Mouse (Mus musculus) heart, postnatal 0 days (tissue): ENCODE data around the gene Inafm2. TPM values are rescaled to one million over a fixed set of nuclear protein-coding genes. Genes with fewer than 3 reads are reported as not detected.

Experiments used
- ATAC-seq: fragments of 200-750 bp; cut with Nextera tagmentation; 2 replicates; pipeline ENCODE4 v1.8.0; 2017; ENCODE audit warnings: low read depth, moderate number of reproducible peaks, moderate library complexity; ENCODE audit not compliant: insufficient read depth
- DNase-seq: peaks from one replicate; pipeline ENCODE4 v3.0.0-alpha.2; 2016; ENCODE audit warnings: low spot score
- H3K27ac ChIP-seq: fragments of 300-500 bp; sonication (generic); 2 replicates; pipeline ENCODE4 v1.5.1; 2014; ENCODE audit warnings: low read depth, mild to moderate bottlenecking
- H3K27me3 ChIP-seq: fragments of 300-500 bp; sonication (generic); 2 replicates; pipeline ENCODE4 v1.6.1; 2014; ENCODE audit warnings: low read length, mixed read lengths; ENCODE audit not compliant: control insufficient read depth, insufficient read depth
- H3K36me3 ChIP-seq: fragments of 300-500 bp; sonication (generic); replicated peaks from 2 replicates; pipeline ENCODE4 v1.6.1; 2014; ENCODE audit warnings: low read length, mixed read lengths; ENCODE audit not compliant: control insufficient read depth, insufficient read depth
- H3K4me1 ChIP-seq: fragments of 300-500 bp; sonication (generic); 2 replicates; pipeline ENCODE4 v1.6.1; 2014; ENCODE audit warnings: antibody characterized with exemption; ENCODE audit not compliant: control insufficient read depth, insufficient read depth
- H3K4me2 ChIP-seq: fragments of 300-500 bp; sonication (generic); 2 replicates; pipeline ENCODE4 v1.6.1; 2014; ENCODE audit warnings: low read depth, mild to moderate bottlenecking, low read length, moderate library complexity
- H3K4me3 ChIP-seq: fragments of 300-500 bp; sonication (generic); 2 replicates; pipeline ENCODE4 v1.5.1; 2014; ENCODE audit warnings: low read depth, low read length
- H3K9ac ChIP-seq: fragments of 300-500 bp; sonication (generic); replicated peaks from 2 replicates; pipeline ENCODE4 v1.6.1; 2014; ENCODE audit warnings: low read depth, low read length, mixed read lengths
- H3K9me3 ChIP-seq: fragments of 300-500 bp; sonication (generic); replicated peaks from 2 replicates; pipeline ENCODE4 v1.6.1; 2016; ENCODE audit warnings: low read length; ENCODE audit not compliant: control insufficient read depth
- CTCF ChIP-seq: IDR thresholded peaks from 2 replicates; pipeline ENCODE4 v1.5.1; 2016; ENCODE audit warnings: antibody characterized with exemption, control low read depth, low read depth
- EP300 ChIP-seq: IDR thresholded peaks from 2 replicates; pipeline ENCODE4 v1.6.1; 2016; ENCODE audit warnings: antibody characterized with exemption, low read depth
- WGBS: fragments of 180-500 bp; shearing (Covaris S2); extraction: QIAGEN DNeasy Blood & Tissue Kit; methylation state at CpG from one replicate; pipeline ENCODE4 v1.1.7; 2014; 5-methylcytosine and 5-hydroxymethylcytosine counted together
- polyA plus RNA-seq: library from polyadenylated mRNA; unstranded; fragments of >200 nt; fragmentation: Nextera tagmentation; extraction: Ambion mirVana; gene quantifications from 2 replicates; pipeline ENCODE4 v1.2.1, GENCODE M21; 2015
- total RNA-seq: library from RNA; depleted of rRNA; stranded (reverse); fragments of >200 nt; gene quantifications from 2 replicates; pipeline ENCODE4 v1.2.3, GENCODE M21; 2014; ENCODE audit warnings: low replicate concordance

Inafm2 gene
- total and polyA plus RNA-seq, 2 experiments from 2014 or later, result 44.2 to 48.4 TPM

- no peak for DNase-seq
- H3K36me3 ChIP-seq, result no peaks in the 10 kb centered on the region
- no peaks in the 10 kb centered on the region for H3K27me3 ChIP-seq
- H3K9me3 ChIP-seq, result 0 out of 2 replicates have a peak, but pooled peaks cover 3% of the 10 kb centered on the region
- TF ChIP-seq EP300, result no peak
- TF ChIP-seq CTCF, result no peak
- peaks cover 31% of the 10 kb centered on the region for H3K4me1 ChIP-seq
- H3K4me2 ChIP-seq, result no peak overlapping the region
- ATAC-seq, result no peak
- H3K4me3 ChIP-seq, result no peak overlapping the region
- no peak overlapping the region for H3K27ac ChIP-seq
- H3K9ac ChIP-seq, result no peak overlapping the region
- WGBS, result 68% methylated on average over 10 of the region's 10 CpGs
Measured at GRCm38 (mm10) chr2:118766041-118767033, 20.8 kb downstream of the Inafm2 start.

GRCm38 (mm10) chr2:118772158-118772874 is 26.8 kb downstream of the Inafm2 start, which contains the start of gene Phgr1:
Gene Phgr1 (plus strand): TSS chr2:118772769.
- no peak within 1 kb of the TSS for H3K4me3 ChIP-seq
- ATAC-seq, result no peak
- 0 out of 2 replicates have a peak, but pooled peaks cover 3% of the 10 kb centered on the region for H3K9me3 ChIP-seq
- 65% methylated on average over 6 of the region's 6 CpGs for WGBS
- H3K4me1 ChIP-seq, result no peaks in the 10 kb centered on the region
- no peaks in the 10 kb centered on the region for H3K27me3 ChIP-seq
- H3K36me3 ChIP-seq, result no peaks in the 10 kb centered on the region
- H3K4me2 ChIP-seq, result no peak within 1 kb of the TSS
- TF ChIP-seq EP300, result no peak
- TF ChIP-seq CTCF, result no peak
- no peak for DNase-seq
- no peak within 1 kb of the TSS for H3K27ac ChIP-seq
- no peak within 1 kb of the TSS for H3K9ac ChIP-seq

GRCm38 (mm10) chr2:118774536-118774935 is 29.0 kb downstream of the Inafm2 start:
- Histone ChIP-seq H3K4me2 (no peak overlapping the region), H3K36me3 (no peaks in the 10 kb centered on the region), H3K4me1 (no peaks in the 10 kb centered on the region), H3K9ac (no peak overlapping the region), H3K27me3 (no peaks in the 10 kb centered on the region), H3K4me3 (no peak overlapping the region), H3K9me3 (0 out of 2 replicates have a peak, but pooled peaks cover 2% of the 10 kb centered on the region), H3K27ac (no peak overlapping the region)
- no peak for TF ChIP-seq CTCF
- TF ChIP-seq EP300, result no peak
- WGBS, result 79% methylated on average over 2 of the region's 2 CpGs
- no peak for ATAC-seq
- DNase-seq, result no peak

DNA sequence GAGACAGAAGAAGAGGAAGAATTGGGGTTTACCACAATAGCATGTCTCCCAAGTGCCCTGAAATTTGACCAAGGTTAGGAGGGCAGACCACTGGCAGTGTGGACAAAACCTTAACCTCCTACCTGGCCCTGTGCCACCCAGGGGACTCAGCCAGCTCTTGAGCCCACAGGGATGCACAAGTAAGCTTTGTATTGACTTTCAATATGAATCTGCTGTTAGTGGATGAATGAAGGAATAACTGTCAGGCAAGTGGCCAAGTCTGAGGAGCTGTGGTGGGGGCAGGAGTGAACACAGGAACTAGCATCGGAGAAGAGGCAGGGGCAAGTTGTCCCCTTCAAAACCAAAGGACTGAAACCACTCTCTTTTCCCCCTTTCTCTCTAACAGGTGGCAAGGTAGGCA is 29.8 kb downstream of the Inafm2 start:
- DNase-seq (no peak), ATAC-seq (no peak)
- Histone ChIP-seq H3K36me3 (no peaks in the 10 kb centered on the region), H3K4me3 (no peak overlapping the region), H3K9ac (no peak overlapping the region), H3K9me3 (no peaks in the 10 kb centered on the region), H3K27ac (no peak overlapping the region), H3K4me1 (no peaks in the 10 kb centered on the region), H3K4me2 (no peak overlapping the region), H3K27me3 (0 out of 2 replicates have a peak, but pooled peaks cover 4% of the 10 kb centered on the region)
- 58% methylated on average over 1 of the region's 1 CpGs for WGBS
- TF ChIP-seq CTCF (no peak), EP300 (no peak)

GRCm38 (mm10) chr2:118775846-118776245 is 30.3 kb downstream of the Inafm2 start:
- WGBS, result 70% methylated on average over 3 of the region's 4 CpGs
- no peak for DNase-seq
- TF ChIP-seq CTCF (no peak), EP300 (no peak)

More at GRCm38 (mm10) chr2:118775846-118776245, 30.3 kb downstream of the Inafm2 start:
- H3K36me3 ChIP-seq, result no peaks in the 10 kb centered on the region
- H3K4me2 ChIP-seq, result no peak overlapping the region
- ATAC-seq, result peak; percentile 44; the same call in 1 of the 2 replicates
- H3K4me3 ChIP-seq, result no peak overlapping the region
- H3K27ac ChIP-seq, result peak overlapping the region; percentile 2; the same call in 1 of the 2 replicates
- no peaks in the 10 kb centered on the region for H3K9me3 ChIP-seq
- no peaks in the 10 kb centered on the region for H3K4me1 ChIP-seq
- no peak overlapping the region for H3K9ac ChIP-seq
- 0 out of 2 replicates have a peak, but pooled peaks cover 4% of the 10 kb centered on the region for H3K27me3 ChIP-seq
